Mouse (Mus musculus): ENCODE data around the gene Ccar1.
"Not testable (repeated sequence)": the region's sequence is repeated elsewhere in the genome, so short reads cannot be mapped to it uniquely, and the experiment has no call there.

Ccar1 gene

DNA sequence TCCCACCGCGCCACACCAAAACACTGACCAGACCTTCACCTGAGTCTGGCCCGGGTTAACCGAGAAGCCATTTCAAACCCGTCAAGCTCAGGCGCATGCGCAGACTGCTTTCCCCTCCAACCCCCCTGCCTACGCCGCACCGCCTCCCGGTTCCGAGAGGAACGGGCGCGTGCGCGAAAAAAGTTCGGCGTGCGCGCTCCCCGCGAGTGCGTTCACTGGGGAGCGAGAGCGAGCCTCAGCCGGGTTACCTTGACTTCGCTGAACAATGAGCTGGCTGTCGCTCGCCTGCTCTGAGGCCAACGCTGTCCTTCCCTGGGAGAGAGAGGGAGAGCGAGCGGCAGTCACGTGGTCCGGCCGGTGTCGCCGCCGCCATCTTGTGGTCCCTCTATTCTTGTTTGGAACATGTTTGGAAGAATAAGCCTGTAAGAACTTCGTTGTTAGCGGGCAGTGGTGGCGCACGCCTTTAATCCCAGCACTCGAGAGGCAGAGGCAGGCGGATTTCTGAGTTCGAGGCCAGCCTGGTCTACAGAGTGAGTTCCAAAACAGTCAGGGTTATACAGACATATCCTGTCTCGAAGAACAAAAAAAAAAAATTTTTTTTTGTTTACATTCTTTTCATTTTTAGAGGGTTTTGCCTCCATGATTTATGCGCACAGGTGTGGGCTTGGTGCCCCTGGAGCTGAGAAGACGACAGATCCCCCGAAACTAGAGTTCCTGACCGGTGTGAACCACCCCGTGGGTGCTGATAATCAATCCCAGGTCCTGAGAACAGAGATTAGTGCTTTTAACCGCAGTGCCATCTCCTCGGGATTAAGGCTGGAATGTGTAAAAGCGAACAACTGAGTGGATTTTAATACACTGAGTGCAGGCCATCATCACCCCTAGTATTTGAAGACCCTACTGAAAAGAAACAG is at the start of gene Ccar1:
TSS of gene Ccar1 (minus strand) at position 110 of the 914 bp plus-strand sequence.
- CTCF ChIA-PET = interaction anchor here (0.6 kb wide), 1 partner anchor 34 kb away, joined by 4 read pairs; no protein-coding TSS in a partner anchor

GRCm38 (mm10) chr10:62840687-62841086 is 48.6 kb upstream of the Ccar1 start:
- CTCF ChIA-PET = no interaction called here

GRCm38 (mm10) chr10:62837987-62838386 is 45.9 kb upstream of the Ccar1 start:
- CTCF ChIA-PET = no interaction called here

GRCm38 (mm10) chr10:62832783-62833182 is 40.7 kb upstream of the Ccar1 start:
- CTCF ChIA-PET = no interaction called here

DNA sequence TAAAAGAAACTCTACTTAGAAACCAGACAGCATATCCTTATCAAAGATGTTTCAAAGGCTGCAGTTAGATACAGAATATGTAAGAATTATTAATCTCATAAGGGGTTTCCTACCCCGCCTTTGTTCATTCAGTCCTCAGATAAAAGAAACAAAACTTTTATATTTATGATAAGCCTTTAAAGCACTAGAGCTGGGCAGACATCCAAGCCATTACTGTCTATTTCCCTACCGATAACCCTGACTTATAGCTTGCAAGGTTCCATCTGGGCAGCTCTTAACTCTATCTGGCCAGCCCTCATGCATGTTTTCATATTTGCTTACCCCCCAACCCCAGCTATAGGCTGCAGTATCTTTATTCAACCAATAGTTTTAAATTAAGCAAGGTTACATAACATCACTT is 39.5 kb upstream of the Ccar1 start:
- CTCF ChIA-PET = interaction anchor here (0.5 kb wide), 1 partner anchor 10 kb away, joined by 7 read pairs; no protein-coding TSS in a partner anchor

GRCm38 (mm10) chr10:62824474-62824873 is 32.4 kb upstream of the Ccar1 start:
- CTCF ChIA-PET = interaction anchor here (0.7 kb wide), 1 partner anchor 219 kb away, joined by 3 read pairs; no protein-coding TSS in a partner anchor

DNA sequence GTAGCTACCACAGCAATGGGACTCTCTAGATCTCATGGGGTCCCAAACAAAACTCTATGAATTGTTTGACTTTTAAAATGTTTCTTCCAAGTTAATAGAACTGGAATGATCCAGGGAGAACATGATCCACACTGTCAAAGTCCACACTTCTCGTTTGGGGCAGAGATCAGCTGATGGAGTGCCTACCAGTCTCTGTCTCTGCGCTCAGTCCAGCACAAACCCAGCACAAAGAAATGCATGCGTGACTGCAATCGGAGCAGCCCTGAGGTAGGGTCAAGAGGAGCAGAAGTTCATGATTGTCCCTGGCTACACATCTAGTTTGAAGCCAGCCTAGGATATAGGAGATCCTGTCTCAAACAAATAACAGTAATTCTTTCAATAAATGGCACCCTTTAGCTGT is 31.3 kb upstream of the Ccar1 start:
- CTCF ChIA-PET = no interaction called here

DNA sequence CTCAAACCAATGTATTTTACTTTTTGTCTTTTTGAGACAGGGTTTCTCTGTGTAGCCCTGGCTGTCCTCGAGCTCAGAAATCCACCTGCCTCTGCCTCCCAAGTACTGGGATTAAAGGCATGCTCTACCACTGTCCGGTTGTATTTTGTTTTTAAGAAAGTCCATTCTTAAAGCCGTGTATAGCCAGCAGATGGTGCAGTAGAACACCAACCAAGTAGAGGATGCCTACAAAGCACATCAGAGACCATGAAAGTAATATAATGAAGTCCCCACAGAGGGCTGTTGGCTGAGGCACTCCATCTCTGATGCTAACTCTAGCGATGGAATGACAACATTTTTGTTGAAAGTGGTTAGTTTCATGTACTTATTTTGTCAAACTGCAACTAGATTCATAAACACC is 17.9 kb upstream of the Ccar1 start:
- CTCF ChIA-PET = no interaction called here

DNA sequence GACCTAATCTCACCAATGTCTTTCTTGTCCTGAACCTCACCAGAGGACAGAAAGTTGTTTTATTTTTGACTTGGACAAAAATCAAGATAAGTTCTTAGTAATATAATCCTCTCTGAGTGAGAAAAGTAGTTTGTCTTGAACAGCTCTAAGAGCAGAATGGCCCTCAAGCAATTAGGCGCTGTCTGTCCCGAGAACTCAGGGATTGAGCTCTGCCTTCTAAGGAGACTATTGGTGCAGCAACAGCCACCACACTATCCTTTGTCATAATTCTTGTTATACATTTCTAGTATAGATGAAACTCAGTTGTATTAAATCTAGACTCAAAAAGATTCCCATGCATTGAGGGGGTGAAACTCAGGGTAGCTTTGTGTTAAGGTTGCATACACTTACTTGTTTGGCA is 16.7 kb upstream of the Ccar1 start:
- CTCF ChIA-PET = no interaction called here

DNA sequence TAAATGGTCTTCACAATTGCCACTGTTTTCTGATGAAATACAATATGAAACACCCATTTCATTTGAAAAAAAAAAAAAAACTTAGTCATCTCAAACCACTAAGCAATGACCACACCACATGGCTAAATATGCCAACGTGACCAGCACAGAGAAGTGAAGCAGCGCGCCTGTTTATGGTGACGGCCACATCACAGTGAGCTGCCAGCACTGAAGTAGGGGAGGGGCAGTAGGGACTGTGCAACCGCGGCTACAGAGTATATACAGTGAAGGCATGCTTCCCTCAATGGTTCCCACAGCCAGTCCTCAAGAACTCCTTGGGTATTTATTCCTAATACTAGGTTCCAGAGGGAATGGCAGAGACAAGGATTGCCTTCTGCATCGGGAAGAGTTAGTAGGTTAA is 16.2 kb upstream of the Ccar1 start:
- CTCF ChIA-PET = no interaction called here

DNA sequence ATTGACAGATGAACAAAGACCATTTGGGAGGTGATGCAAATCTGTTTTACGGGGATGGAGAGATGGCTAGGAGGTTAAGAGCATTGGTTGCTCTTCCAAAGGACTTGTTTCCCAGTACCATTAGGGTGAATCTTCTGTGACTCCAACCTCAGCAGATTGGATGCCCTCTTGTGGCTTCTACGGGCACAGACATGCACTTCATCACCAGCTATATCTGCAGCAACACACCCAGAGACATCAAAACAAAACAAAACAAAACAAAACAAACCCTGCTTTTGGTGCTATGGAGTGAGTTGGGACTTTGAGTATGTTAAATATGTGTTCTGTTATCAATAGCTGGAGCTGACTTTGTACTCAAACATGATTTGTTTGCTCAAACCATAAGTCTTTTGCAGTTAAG is 12.0 kb upstream of the Ccar1 start:
- CTCF ChIA-PET = no interaction called here

GRCm38 (mm10) chr10:62803296-62803695 is 11.2 kb upstream of the Ccar1 start:
- CTCF ChIA-PET = no interaction called here

GRCm38 (mm10) chr10:62794221-62794620 is 2.1 kb upstream of the Ccar1 start:
- CTCF ChIA-PET = no interaction called here

DNA sequence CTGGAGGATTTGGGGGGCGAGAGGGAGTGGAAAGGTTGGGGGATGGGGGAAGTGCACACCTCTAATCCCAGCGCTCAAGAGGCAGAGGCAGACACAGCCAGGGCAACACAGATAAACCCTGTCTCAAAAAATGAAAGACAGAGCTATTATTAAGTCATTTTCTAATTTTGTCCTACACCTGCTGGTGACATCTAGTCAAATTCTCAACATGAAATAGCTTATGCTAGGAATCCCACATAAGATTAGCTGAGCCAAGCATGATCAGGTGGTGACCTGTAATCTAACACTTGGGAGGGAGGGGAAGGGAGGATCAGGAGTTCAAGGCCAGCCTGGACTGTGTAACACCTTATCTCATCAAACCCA is 986 bp upstream of the Ccar1 start:
- CTCF ChIA-PET = interaction anchor here (0.6 kb wide), 1 partner anchor 34 kb away, joined by 4 read pairs; no protein-coding TSS in a partner anchor

GRCm38 (mm10) chr10:62791251-62792176 is 572 bp downstream of the Ccar1 start:
- CTCF ChIA-PET = no interaction called here

DNA sequence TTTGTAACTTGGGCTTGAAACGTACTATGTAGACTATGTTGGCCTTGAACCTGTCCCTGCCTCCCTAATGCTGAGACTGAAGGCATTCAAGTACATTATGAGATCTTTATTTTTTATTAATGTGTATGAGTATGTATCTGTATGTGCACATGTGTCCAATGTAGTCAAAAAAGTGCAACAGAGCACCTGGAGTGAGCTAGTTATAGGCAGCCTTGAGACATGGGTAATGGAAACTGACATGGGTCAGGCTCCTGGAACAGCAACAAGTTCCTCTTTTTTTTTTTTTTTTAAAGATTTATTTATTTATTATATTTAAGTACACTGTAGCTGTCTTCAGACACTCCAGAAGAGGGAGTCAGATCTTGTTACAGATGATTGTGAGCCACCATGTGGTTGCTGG is 10.3 kb downstream of the Ccar1 start:
- CTCF ChIA-PET = not testable (repeated sequence)

GRCm38 (mm10) chr10:62750781-62751180 is 41.3 kb downstream of the Ccar1 start:
- CTCF ChIA-PET = no interaction called here

GRCm38 (mm10) chr10:62739961-62740737 is 51.9 kb downstream of the Ccar1 start:
- CTCF ChIA-PET = interaction anchor here (0.6 kb wide), 2 partner anchors 30 to 349 kb away, joined by 3 to 4 read pairs; no protein-coding TSS in a partner anchor

GRCm38 (mm10) chr10:62736965-62737688 is 55.0 kb downstream of the Ccar1 start:
- CTCF ChIA-PET = no interaction called here

GRCm38 (mm10) chr10:62730826-62731225 is 61.3 kb downstream of the Ccar1 start:
- CTCF ChIA-PET = no interaction called here

Data from spleen, embryonic (tissue).